Mouse (Mus musculus) thymus, adult 2 months (tissue): ENCODE results near the gene Ocel1.

ENCODE experiments used
- CTCF ChIP-seq: fragments of 200-500 bp; IDR thresholded peaks from 2 replicates; pipeline ENCODE4 v1.5.1; 2012; ENCODE audit warnings: mild to moderate bottlenecking, control low read depth, low read length, moderate library complexity, borderline replicate concordance; ENCODE audit not compliant: control insufficient read depth, poor library complexity, insufficient read depth; ENCODE audit errors: extremely low read depth
- POLR2A ChIP-seq: fragments of 200-500 bp; IDR thresholded peaks from 2 replicates; pipeline ENCODE4 v1.6.1; 2012; ENCODE audit warnings: mild to moderate bottlenecking, low read length, control low read depth, moderate library complexity; ENCODE audit not compliant: control insufficient read depth, poor library complexity, insufficient read depth; ENCODE audit errors: extremely low read depth

DNA sequence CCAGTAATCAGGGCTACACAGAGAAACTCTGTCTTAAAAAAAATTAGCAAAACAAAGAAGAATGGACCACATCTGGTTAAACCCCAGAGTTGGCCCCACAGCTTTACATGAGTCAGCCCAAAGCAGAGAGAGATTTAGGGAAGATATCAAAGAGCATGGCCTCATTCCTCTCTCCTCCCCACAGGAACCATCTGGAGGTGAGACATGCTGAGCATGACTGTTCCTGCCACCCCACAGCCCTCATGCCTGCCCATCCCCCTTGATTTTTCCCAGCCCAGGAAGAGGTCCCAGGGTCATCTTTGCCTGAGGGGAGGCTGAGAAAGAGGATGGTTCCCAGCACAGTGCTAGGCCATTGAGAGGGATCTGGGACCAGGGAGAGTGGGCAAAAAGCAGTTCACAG is 2.7 kb upstream of the Ocel1 start:
- TF ChIP-seq CTCF (no peak), POLR2A (no peak)
